Mouse (Mus musculus): ENCODE results near the gene March9.
"Not testable (repeated sequence)": the region's sequence is repeated elsewhere in the genome, so short reads cannot be mapped to it uniquely, and the experiment has no call there.

Gene March9

GRCm38 (mm10) chr10:127079665-127080391 lies 19.8 kb upstream of the March9 start:
- peak; percentile 75 to 78 for DNase-seq

DNA sequence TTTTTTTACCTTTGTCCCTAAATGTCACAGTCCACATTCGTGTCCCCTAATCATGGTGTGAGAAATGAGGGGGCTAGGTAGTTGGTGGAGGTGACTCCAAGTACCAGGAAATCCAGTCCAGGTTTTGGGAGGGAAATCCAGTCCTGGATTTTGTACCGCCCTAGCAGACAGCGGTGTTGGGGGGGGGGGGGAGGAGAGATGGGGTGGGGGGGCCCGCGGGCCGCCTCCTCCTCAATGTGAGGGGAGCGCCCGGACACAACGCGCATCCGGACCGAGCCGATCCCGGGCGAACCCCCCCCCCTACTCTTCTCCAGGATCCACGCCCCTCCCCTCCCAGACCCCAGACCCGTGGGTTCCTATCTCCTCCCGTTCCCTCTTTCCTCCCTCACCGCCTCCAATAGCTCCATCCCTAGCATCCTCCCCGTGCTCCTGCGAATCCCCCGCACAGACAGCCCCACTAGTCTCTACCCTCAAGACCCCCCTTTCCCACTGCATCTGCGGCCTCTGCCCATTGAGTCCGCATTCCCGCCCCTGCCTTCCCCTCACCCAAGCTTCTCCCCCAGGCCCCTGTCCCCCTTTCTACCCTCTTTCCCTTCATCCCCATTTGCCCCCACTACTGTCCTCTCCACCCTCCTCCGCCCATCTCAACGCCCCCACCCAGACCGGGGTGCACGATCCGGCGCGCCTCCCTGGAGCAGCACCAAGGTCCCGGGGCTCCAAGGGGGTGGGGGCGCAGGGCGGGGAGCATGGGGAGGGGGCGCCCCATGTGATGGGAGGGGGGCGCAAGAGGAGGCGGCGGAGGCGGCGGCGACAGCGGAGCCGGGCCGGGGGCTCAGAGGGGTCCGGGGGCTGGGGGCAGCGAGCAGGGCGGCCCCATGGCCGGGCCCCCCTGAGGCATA lies 18.9 kb upstream of the March9 start:
- peak; percentile 79 to 89 for DNase-seq

DNA sequence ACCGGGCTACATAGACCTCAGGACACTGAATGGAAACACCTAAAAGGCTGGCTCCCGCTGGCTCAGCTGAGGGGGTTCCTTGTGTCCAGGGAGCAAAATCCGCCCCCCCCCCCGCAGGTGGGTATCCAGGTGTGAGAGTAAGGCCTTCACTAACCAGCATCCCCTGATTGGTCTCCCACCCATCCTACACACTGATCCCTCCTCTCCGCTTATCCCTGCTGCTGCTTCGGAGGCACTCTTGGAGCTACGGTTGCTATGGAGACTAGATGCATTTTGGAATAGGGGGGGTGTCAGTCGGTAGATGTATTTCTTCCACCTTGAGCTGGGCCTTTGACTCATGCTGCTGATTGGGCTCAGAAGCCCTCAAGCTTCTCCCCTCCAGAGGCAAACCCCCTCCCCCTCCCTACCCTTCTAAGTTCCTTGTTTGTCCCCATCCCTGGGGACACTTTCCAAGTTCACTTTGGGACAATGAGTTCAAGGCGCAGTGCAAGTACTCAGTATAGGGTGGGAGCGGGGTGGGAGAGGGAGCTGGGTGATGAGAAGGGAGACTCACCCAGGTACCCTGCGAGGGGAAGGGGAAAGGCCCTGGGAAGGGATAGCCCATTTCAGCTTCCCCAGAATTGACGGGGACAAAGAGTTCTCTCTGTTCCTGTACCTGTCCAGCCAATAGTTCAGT lies 18.2 kb upstream of the March9 start:
- DNase-seq: peak in 1 of 2 experiments; percentile 52

GRCm38 (mm10) chr10:127077515-127077914 lies 17.5 kb upstream of the March9 start:
- no peak for DNase-seq

DNA sequence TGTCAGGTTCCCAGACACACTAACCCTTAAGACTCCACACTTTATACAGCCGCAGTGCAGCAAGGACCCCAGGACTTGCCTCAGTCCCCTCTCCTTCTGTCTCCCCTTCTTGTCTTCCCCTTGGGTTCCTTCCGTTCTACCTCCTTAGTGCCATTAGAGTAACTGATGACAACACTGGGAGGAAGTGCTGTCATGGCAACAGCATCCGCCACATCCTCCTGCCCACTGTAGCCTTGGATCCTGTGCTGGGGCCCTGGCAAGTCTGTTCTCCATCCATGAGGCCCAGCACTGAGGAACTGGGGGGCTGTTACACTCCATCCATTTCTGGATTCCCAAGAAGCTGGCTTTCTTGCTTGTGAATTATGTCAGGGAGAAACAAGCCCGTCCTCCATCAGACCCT lies 16.1 kb upstream of the March9 start:
- no peak for DNase-seq

DNA sequence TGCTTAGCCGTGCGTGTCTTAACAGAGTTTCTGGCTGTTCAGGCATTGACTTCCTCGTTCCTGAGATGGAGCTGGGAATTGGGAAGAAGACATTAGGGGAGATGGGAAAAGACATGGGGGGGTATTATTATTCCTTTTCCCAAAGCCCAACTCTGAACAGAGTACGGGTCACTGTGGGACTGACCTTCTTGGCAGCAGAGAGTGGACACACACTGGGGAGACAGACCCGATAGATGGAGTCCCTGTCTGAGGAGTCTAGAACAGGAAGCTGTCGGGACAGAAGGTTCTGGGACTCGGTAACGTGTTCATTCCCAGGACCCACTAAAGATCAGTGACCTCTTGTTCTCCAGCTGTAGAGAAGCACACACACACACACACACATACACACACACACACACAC lies 15.7 kb upstream of the March9 start:
- DNase-seq: no peak

DNA sequence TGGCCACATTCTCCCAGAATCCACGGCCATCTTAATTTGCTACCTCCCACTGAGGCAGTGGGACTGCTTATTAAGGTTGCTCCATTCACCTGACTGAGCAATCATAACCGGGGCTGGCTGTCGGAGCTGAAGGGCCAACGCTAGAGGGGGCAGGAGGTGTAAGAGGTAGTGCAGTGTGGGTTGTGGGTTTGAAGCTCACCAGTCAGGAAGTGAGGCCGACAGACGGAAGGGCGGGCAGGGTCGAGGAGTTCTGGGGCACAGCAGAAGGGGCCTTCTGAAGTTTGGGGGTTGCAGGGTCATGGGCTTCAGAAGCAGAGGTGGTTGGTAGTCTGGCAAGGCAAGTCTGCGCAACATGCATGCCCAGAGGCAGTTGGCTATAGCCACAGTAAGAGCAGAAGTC lies 15.1 kb upstream of the March9 start, which contains the start of gene Agap2:
Gene Agap2, plus strand, starts transcription at position 205 of the 400 bp plus-strand sequence.
- no peak for DNase-seq

DNA sequence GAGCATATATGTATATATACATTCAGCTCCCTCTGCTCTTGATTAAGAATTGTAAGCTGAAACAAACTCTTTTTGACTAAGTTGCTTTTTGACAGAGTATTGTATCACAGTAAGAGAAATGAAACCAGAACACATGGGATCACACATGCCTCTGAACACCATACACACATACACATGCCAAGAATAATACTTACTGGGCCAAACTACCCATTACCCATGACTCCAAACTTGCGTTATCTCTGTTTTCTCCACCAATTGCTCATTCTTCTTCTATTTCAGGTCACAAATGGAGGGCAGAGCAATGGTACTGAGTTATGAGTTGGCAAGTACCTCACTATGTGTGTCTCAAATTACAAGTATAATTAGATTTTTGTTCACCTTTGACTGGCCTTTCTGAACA lies 14.0 kb upstream of the March9 start:
- no peak for DNase-seq

DNA sequence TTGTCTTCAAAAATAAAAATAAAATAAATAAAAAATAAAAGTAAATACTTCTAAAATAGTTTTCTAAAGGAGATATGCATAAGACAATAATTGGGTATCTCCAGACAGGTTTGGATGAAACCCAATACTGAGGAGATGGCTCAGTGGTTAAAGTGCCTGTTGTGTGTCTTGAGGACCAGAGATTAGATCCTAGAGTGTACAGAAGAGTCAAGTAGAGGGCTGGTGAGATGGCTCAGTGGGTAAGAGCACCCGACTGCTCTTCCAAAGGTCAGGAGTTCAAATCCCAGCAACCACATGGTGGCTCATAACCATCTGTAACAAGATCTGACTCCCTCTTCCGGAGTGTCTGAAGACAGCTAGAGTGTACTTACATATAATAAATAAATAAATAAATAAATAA lies 13.0 kb upstream of the March9 start:
- DNase-seq: not testable (repeated sequence)

DNA sequence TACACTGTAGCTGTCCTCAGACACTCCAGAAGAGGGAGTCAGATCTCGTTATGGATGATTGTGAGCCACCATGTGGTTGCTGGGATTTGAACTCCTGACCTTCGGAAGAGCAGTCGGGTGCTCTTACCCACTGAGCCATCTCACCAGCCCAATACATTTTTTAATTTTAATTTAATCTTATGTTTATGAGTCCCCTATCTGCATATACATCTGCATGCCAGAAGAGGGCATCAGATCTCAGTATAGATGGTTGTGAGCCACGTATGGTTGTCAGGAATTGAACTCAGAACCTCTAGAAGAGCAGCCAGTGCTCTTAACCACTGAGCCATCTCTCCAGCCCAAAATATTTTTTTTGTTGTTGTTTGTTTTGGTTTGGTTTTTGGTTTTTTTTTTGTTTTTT lies 12.3 kb upstream of the March9 start:
- not testable (repeated sequence) for DNase-seq

- no peak for DNase-seq
Observed at GRCm38 (mm10) chr10:127071203-127071602, 11.2 kb upstream of the March9 start.

GRCm38 (mm10) chr10:127070190-127071121 lies 10.5 kb upstream of the March9 start, which contains the start of gene Tspan31:
Gene Tspan31 (minus strand): TSS chr10:127070264.
- DNase-seq: peak; percentile 87 to 92

- peak in 1 of 2 experiments; percentile 29 for DNase-seq
Observed at GRCm38 (mm10) chr10:127069281-127070189, 9.6 kb upstream of the March9 start.

DNA sequence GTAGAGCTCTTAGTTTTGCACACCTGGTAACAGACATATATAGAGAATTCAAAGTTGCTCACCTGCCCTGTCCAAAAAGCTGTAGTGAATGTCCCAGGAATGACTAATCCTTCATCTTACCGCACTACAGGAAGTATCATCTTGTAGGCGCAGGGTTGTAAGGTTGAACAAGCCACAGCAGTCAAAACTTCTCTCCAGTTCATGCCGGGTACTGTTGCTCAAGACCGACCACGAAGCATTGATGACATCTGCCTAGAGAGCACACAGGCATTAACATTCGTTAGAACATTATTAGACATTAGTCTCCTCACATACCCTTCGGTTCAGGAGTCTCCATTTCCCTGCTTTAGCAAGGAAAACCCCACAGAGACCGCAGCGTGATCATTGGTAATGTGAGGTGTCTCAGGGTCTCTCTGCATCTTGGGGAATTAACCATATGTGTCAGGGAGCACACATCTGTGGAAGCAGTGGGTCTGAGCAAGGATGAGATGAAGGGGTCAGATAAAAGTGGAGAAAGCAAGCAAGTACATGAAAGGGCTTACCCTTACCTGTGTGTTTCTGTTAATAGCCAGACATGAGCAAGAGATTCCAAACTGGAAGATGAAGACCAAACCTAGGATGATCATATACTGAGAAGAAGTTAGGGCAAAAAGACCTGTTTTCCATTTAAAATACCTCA lies 8.5 kb upstream of the March9 start:
- DNase-seq: no peak

DNA sequence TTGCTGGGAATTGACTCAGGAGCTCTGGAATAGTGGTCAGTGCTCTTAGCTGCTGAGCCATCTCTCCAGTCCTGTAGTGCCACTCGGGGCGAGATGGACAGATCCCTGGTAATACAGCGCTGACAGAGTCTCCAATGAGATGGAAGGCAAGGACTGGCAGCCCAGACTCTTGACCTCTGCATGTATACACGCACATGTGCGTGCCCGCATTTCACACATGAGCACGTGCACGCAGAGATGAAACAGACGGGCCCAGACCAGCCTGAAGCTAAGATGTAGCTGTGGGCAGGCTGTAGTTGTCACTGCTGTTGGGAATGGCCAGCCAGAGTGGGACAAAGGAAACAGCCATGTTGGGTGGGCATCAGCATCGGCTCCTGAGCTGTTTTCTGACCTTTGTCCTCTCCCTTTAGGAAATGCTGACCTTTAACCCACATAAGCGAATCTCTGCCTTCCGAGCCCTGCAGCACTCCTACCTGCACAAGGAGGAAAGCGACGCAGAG lies 6.6 kb upstream of the March9 start:
- no peak for DNase-seq

DNA sequence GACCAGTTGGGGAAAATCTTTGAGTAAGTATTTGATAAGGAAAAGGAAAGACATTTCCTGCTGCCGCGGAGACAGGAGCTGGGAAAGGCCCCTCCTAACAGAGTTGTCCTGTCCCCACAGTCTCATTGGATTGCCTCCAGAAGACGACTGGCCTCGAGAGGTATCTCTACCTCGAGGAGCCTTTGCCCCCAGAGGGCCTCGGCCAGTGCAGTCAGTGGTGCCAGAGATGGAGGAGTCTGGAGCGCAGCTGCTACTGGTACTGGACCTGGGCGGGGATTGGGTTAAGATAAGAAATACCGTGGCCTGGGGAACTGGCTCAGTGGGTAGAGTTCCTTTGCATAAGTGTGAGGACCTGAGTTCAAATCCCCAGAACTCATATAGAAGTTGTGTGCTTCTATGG lies 6.0 kb upstream of the March9 start:
- no peak for DNase-seq

- peak in 1 of 2 experiments; percentile 43 for DNase-seq
Observed at GRCm38 (mm10) chr10:127063913-127064870, 4.2 kb upstream of the March9 start.

GRCm38 (mm10) chr10:127063239-127063872 lies 3.4 kb upstream of the March9 start, which contains the start of gene Cdk4:
Gene Cdk4 (plus strand): TSS chr10:127063534.
- DNase-seq: peak; percentile 100

Data from cerebellum, postnatal 25 days (tissue).